ENCODE assay signal across 19 mouse cellular contexts in the genomic region with DNA sequence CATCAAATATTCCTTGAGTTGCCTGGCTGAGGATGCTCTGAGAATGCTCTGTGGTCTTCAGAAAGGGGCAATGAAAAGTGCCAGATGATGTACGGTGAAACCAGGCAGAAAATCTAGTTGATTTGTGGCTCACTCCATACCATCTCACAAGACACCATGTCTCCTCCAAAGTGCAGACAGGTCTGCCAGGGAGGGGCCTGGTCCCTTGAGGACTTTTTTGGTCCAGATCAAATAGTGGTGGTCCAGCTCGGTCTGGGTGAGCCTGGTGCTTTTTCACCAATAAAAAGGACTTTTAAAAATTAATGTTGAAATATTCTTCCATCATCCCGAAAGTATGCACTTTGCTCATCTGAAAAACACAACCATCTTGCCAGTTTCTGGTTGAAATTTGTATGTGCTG.
DNase-seq lines count a peak whose midpoint lies in the region; ATAC-seq lines count a peak whose summit lies in the region.
"Had no signal": no experiment of that assay in that cellular context is flagged by ENCODE, and none has a peak within 500 bp of the region (broad histone marks: within the 10 kb centered on the region; RNA-seq: fewer than 3 reads in every experiment).

No protein-coding gene starts in this region.

- WGBS in heart, embryonic 11.5 days (ENCODE audit: insufficient replicate concordance), result 86% methylated on average over 3 of the region's 3 CpGs
- WGBS in heart, embryonic 13.5 days, result 73% methylated on average over 3 of the region's 3 CpGs
- 94% methylated on average over 3 of the region's 3 CpGs for WGBS in midbrain, embryonic 13.5 days

- DNase-seq in heart, adult 18-20 months, result peak; percentile 39 to 50
- peak; percentile 39 for DNase-seq in heart, adult 8-10 months (ENCODE audit: low spot score)
- DNase-seq in skeletal muscle tissue, adult 2 months (ENCODE audit: low read depth, low spot score), result peak; percentile 34
- DNase-seq: adrenal gland, adult 8-10 months; adrenal gland, postnatal 36 days; cerebellum, adult 11 months; cerebellum, adult 9-10 months; forebrain, postnatal 0 days; kidney, adult 2 months had no signal

- no peaks in the 10 kb centered on the region for H3K36me3 ChIP-seq in heart, embryonic 11.5 days (ENCODE audit: control insufficient read depth, insufficient read depth, low read length)
- H3K36me3 ChIP-seq in heart, embryonic 13.5 days, result no peaks in the 10 kb centered on the region
- H3K36me3 ChIP-seq in midbrain, embryonic 13.5 days, result no peaks in the 10 kb centered on the region
- H3K36me3 ChIP-seq: embryonic facial prominence, embryonic 12.5 days; G1E; hindbrain, embryonic 10.5 days; intestine, embryonic 15.5 days had no signal

- H3K4me1 ChIP-seq in heart, embryonic 11.5 days (ENCODE audit: control insufficient read depth, insufficient read depth, low read length), result no peaks in the 10 kb centered on the region
- peaks cover 5% of the 10 kb centered on the region for H3K4me1 ChIP-seq in heart, embryonic 13.5 days
- H3K4me1 ChIP-seq in midbrain, embryonic 13.5 days (replicated peaks), result no peaks in the 10 kb centered on the region
- H3K4me1 ChIP-seq: embryonic facial prominence, embryonic 12.5 days; forebrain, embryonic 13.5 days; intestine, embryonic 15.5 days had no signal

- no peaks in the 10 kb centered on the region for H3K9me3 ChIP-seq in heart, embryonic 11.5 days (replicated peaks; ENCODE audit: control insufficient read depth, low read length)
- no peaks in the 10 kb centered on the region for H3K9me3 ChIP-seq in heart, embryonic 13.5 days
- H3K9me3 ChIP-seq in midbrain, embryonic 13.5 days, result no peaks in the 10 kb centered on the region
- H3K9me3 ChIP-seq: embryonic facial prominence, embryonic 12.5 days; forebrain, embryonic 13.5 days; hindbrain, embryonic 10.5 days; intestine, embryonic 15.5 days had no signal

- no peak overlapping the region for H3K4me3 ChIP-seq in heart, embryonic 11.5 days (ENCODE audit: low read depth, low read length)
- no peak overlapping the region for H3K4me3 ChIP-seq in heart, embryonic 13.5 days
- H3K4me3 ChIP-seq in midbrain, embryonic 13.5 days (replicated peaks), result no peak overlapping the region
- H3K4me3 ChIP-seq: embryonic facial prominence, embryonic 12.5 days; forebrain, embryonic 13.5 days; hindbrain, embryonic 10.5 days; intestine, embryonic 15.5 days had no signal

- no peak for ATAC-seq in heart, embryonic 11.5 days (replicated peaks; ENCODE audit: insufficient number of reproducible peaks, low FRiP score, low TSS enrichment)
- ATAC-seq in heart, embryonic 13.5 days (ENCODE audit: extremely low read depth, insufficient number of reproducible peaks, low FRiP score, low TSS enrichment), result no peak
- ATAC-seq in CD4-positive, CD25-positive, alpha-beta regulatory T cell, adult 4 months, result no peak
- no peak for ATAC-seq in midbrain, embryonic 13.5 days
- ATAC-seq: forebrain, embryonic 13.5 days; forebrain, postnatal 0 days; intestine, embryonic 15.5 days had no signal

- H3K27me3 ChIP-seq in heart, embryonic 11.5 days (ENCODE audit: control insufficient read depth, insufficient read depth, low read length), result no peaks in the 10 kb centered on the region
- H3K27me3 ChIP-seq in heart, embryonic 13.5 days (replicated peaks), result no peaks in the 10 kb centered on the region
- no peaks in the 10 kb centered on the region for H3K27me3 ChIP-seq in midbrain, embryonic 13.5 days
- H3K27me3 ChIP-seq: embryonic facial prominence, embryonic 12.5 days; forebrain, embryonic 13.5 days; intestine, embryonic 15.5 days had no signal

- no peak overlapping the region for H3K9ac ChIP-seq in heart, embryonic 11.5 days (ENCODE audit: low read depth, low read length)
- no peak overlapping the region for H3K9ac ChIP-seq in heart, embryonic 13.5 days
- H3K9ac ChIP-seq in midbrain, embryonic 13.5 days (replicated peaks), result no peak overlapping the region
- H3K9ac ChIP-seq: embryonic facial prominence, embryonic 12.5 days; forebrain, embryonic 13.5 days; forebrain, postnatal 0 days; hindbrain, embryonic 14.5 days; intestine, embryonic 15.5 days had no signal

- no peak overlapping the region for H3K27ac ChIP-seq in heart, embryonic 11.5 days (ENCODE audit: low read depth, low read length)
- H3K27ac ChIP-seq in heart, embryonic 13.5 days (replicated peaks), result 0 out of 2 replicates have a peak overlapping the region, but pooled peaks have one; percentile 12
- H3K27ac ChIP-seq in midbrain, embryonic 13.5 days, result no peak overlapping the region
- H3K27ac ChIP-seq: embryonic facial prominence, embryonic 12.5 days; forebrain, embryonic 13.5 days; hindbrain, embryonic 10.5 days; hindbrain, embryonic 14.5 days; intestine, embryonic 15.5 days had no signal

- no peak overlapping the region for H3K4me2 ChIP-seq in heart, embryonic 11.5 days
- no peak overlapping the region for H3K4me2 ChIP-seq in heart, embryonic 13.5 days
- no peak overlapping the region for H3K4me2 ChIP-seq in midbrain, embryonic 13.5 days (replicated peaks)
- H3K4me2 ChIP-seq: embryonic facial prominence, embryonic 12.5 days; forebrain, embryonic 13.5 days; hindbrain, embryonic 14.5 days; intestine, embryonic 15.5 days had no signal
